Mouse (Mus musculus): ENCODE data around the gene Plscr1.

DNA sequence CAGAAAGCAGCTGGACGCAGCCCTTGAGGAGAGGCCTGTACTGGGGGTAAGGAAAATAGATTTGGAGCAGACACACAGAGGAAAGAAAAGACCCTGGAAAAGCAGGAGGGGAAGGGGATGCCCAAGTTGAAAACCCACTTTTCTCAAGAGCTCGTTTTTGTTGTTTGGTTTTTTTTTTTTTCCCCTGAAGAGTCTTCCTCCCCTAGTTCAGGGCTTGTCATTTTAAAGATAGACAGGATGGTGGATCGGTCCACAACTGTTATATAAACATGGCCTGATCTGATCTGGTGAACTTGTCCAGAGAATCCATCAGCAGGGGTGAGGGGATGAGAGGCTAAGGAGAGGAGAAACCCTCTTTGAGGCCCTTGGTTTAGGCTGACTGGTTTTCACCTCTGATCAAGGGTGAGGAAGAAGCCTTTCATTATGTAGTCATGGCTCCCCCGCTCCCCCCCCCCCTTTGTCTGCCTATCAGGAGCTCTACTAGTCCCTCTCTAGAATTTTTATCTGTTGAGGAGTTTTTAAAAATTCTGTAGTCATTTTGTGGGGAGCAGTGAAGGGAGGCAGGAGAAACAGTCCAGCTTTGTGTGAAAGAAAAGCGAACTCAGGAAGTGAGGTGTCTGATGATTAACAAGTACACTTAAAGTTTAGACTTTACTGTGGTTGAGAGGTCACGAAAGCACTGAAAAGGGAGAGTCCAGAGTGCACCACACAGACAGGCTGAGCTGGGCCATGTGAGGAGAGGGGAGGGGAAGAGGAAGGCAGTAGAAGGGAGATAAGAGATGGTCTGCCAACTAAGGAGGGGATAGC, 24.6 kb downstream of the Plscr1 start:
- TF ChIP-seq POLR2A (IDR thresholded peaks at IDR 0.05; ENCODE audit: borderline replicate concordance, extremely low read depth, low read depth, low read length), result no peak
- TF ChIP-seq CTCF (IDR thresholded peaks at IDR 0.05; ENCODE audit: insufficient read depth, low read length), result no peak
